Mouse (Mus musculus): Measurements from ENCODE around the gene Mgat5b. TPM values are rescaled to one million over a fixed set of nuclear protein-coding genes. Genes with fewer than 3 reads are reported as not detected.

Gene Mgat5b
- total and polyA plus RNA-seq, 3 experiments: not detected

GRCm38 (mm10) chr11:116998935-116999334 lies 80.3 kb downstream of the Mgat5b start:
- Histone ChIP-seq H3K79me2 (ENCODE audit: control insufficient read depth, insufficient read depth, low read length, poor library complexity) (no peaks in the 10 kb centered on the region), H3K27me3 (ENCODE audit: control insufficient read depth in 1 of 2, insufficient read depth in 2 of 2, low read length in 2 of 2) (peaks cover 11 to 12% of the 10 kb centered on the region in 2 experiments; a peak in 3 of 4 replicates), H3K9ac (ENCODE audit: control insufficient read depth, low read depth, low read length, poor library complexity, severe bottlenecking) (no peak overlapping the region), H3K4me3 (ENCODE audit: control insufficient read depth in 1 of 2, insufficient read depth in 1 of 2, low read depth in 2 of 2, low read length in 2 of 2) (no peak overlapping the region), H3K36me3 (ENCODE audit: control insufficient read depth in 1 of 2, insufficient read depth in 2 of 2, low read length in 2 of 2) (no peaks in the 10 kb centered on the region), H3K27ac (ENCODE audit: control insufficient read depth, low read depth, low read length) (no peak overlapping the region), H3K4me1 (ENCODE audit: control insufficient read depth in 1 of 2, insufficient read depth in 2 of 2, low read length in 2 of 2) (no peaks in the 10 kb centered on the region), H3K9me3 (replicated peaks; ENCODE audit: insufficient read depth, low read length) (no peaks in the 10 kb centered on the region)
- TF ChIP-seq RCOR1 (IDR thresholded peaks at IDR 0.05; ENCODE audit: low read depth, low read length): no peak
- peak; percentile 14 for TF ChIP-seq RAD21 (IDR thresholded peaks at IDR 0.05; ENCODE audit: low read depth, low read length)
- no peak for TF ChIP-seq POLR2AphosphoS5 (IDR thresholded peaks at IDR 0.05; ENCODE audit: borderline replicate concordance, low read depth, low read length)
- TF ChIP-seq SMC3 (IDR thresholded peaks at IDR 0.05; ENCODE audit: low read depth, low read length): peak; percentile 28; the same call in 1 of the 2 replicates
- TF ChIP-seq CTCF (IDR thresholded peaks at IDR 0.05 in 2 of 3, conservative IDR thresholded peaks at IDR 0.05 in 1 of 3; ENCODE audit: control insufficient read depth in 1 of 3, insufficient read depth in 1 of 3, low read depth in 2 of 3, low read length in 3 of 3, poor library complexity in 1 of 3, severe bottlenecking in 1 of 3): peak; percentile 45 to 60 (median 47); a peak in 5 of 6 replicates
- DNase-seq (ENCODE audit: low read depth, low spot score): peak; percentile 35

- no peak overlapping the region for H3K27ac ChIP-seq (ENCODE audit: control insufficient read depth, low read depth, low read length)
- H3K9ac ChIP-seq (ENCODE audit: control insufficient read depth, low read depth, low read length, poor library complexity, severe bottlenecking): no peak overlapping the region
- no peaks in the 10 kb centered on the region for H3K9me3 ChIP-seq (replicated peaks; ENCODE audit: insufficient read depth, low read length)
- no peak overlapping the region for H3K4me3 ChIP-seq (ENCODE audit: control insufficient read depth in 1 of 2, insufficient read depth in 1 of 2, low read depth in 2 of 2, low read length in 2 of 2)
- no peak for TF ChIP-seq SIN3A (IDR thresholded peaks at IDR 0.05; ENCODE audit: low read length)
- TF ChIP-seq TBP (IDR thresholded peaks at IDR 0.05; ENCODE audit: low read depth, low read length): no peak
- TF ChIP-seq NRF1 (IDR thresholded peaks at IDR 0.05; ENCODE audit: insufficient read depth, low read depth, low read length, poor library complexity, severe bottlenecking): no peak
- no peak for TF ChIP-seq KAT2A (conservative IDR thresholded peaks at IDR 0.05; ENCODE audit: low read depth, low read length)
- no peak for TF ChIP-seq SMC3 (IDR thresholded peaks at IDR 0.05; ENCODE audit: low read depth, low read length)
- TF ChIP-seq GATA1 (IDR thresholded peaks at IDR 0.05; ENCODE audit: low read depth, low read length): no peak
- TF ChIP-seq UBTF (IDR thresholded peaks at IDR 0.05; ENCODE audit: borderline replicate concordance, insufficient read depth, low read depth, low read length): no peak
- TF ChIP-seq POLR2AphosphoS2 (IDR thresholded peaks at IDR 0.05; ENCODE audit: low read length): no peak
- no peaks in the 10 kb centered on the region for H3K36me3 ChIP-seq (ENCODE audit: control insufficient read depth in 1 of 2, insufficient read depth in 2 of 2, low read length in 2 of 2)
- no peak for DNase-seq (ENCODE audit: low read depth, low spot score)
- no peaks in the 10 kb centered on the region for H3K4me1 ChIP-seq (ENCODE audit: control insufficient read depth in 1 of 2, insufficient read depth in 2 of 2, low read length in 2 of 2)
- H3K27me3 ChIP-seq (ENCODE audit: control insufficient read depth in 1 of 2, insufficient read depth in 2 of 2, low read length in 2 of 2): peaks cover 11 to 16% of the 10 kb centered on the region in 2 experiments; a peak in 3 of 4 replicates
- H3K79me2 ChIP-seq (ENCODE audit: control insufficient read depth, insufficient read depth, low read length, poor library complexity): no peaks in the 10 kb centered on the region
These were observed 81.6 kb downstream of the Mgat5b start for GRCm38 (mm10) chr11:117000219-117000618.

GRCm38 (mm10) chr11:117001789-117002188 lies 83.1 kb downstream of the Mgat5b start:
- DNase-seq (ENCODE audit: low read depth, low spot score): no peak
- H3K36me3 ChIP-seq (ENCODE audit: control insufficient read depth in 1 of 2, insufficient read depth in 2 of 2, low read length in 2 of 2): no peaks in the 10 kb centered on the region
- no peaks in the 10 kb centered on the region for H3K9me3 ChIP-seq (replicated peaks; ENCODE audit: insufficient read depth, low read length)
- no peak overlapping the region for H3K9ac ChIP-seq (ENCODE audit: control insufficient read depth, low read depth, low read length, poor library complexity, severe bottlenecking)
- H3K4me3 ChIP-seq (ENCODE audit: control insufficient read depth in 1 of 2, insufficient read depth in 1 of 2, low read depth in 2 of 2, low read length in 2 of 2): no peak overlapping the region
- no peaks in the 10 kb centered on the region for H3K79me2 ChIP-seq (ENCODE audit: control insufficient read depth, insufficient read depth, low read length, poor library complexity)
- H3K4me1 ChIP-seq (ENCODE audit: control insufficient read depth in 1 of 2, insufficient read depth in 2 of 2, low read length in 2 of 2): no peaks in the 10 kb centered on the region
- no peak overlapping the region for H3K27ac ChIP-seq (ENCODE audit: control insufficient read depth, low read depth, low read length)
- no peak for TF ChIP-seq TCF12 (IDR thresholded peaks at IDR 0.05; ENCODE audit: low read depth, low read length)
- peaks cover 7 to 14% of the 10 kb centered on the region in 2 experiments for H3K27me3 ChIP-seq (ENCODE audit: control insufficient read depth in 1 of 2, insufficient read depth in 2 of 2, low read length in 2 of 2)

All from MEL (cell line).